Mouse (Mus musculus): ENCODE results near the gene Dennd1b.

Gene Dennd1b

GRCm38 (mm10) chr1:139192635-139193034 is 229.4 kb downstream of the Dennd1b start:
- no peak for DNase-seq (ENCODE audit: low spot score in 2 of 2)

GRCm38 (mm10) chr1:139194011-139194410 is 230.8 kb downstream of the Dennd1b start:
- DNase-seq (ENCODE audit: low spot score in 2 of 2) = no peak

GRCm38 (mm10) chr1:139194428-139195028 is 231.3 kb downstream of the Dennd1b start:
- no peak for DNase-seq (ENCODE audit: low spot score in 2 of 2)

GRCm38 (mm10) chr1:139203026-139203425 is 239.8 kb downstream of the Dennd1b start:
- DNase-seq (ENCODE audit: low spot score in 2 of 2) = no peak

GRCm38 (mm10) chr1:139206259-139206658 is 243.0 kb downstream of the Dennd1b start:
- DNase-seq (ENCODE audit: low spot score in 2 of 2) = no peak

GRCm38 (mm10) chr1:139209796-139210195 is 246.6 kb downstream of the Dennd1b start:
- DNase-seq (ENCODE audit: low spot score in 2 of 2) = no peak

- no peak for DNase-seq (ENCODE audit: low spot score in 2 of 2)
These were observed 247.3 kb downstream of the Dennd1b start for GRCm38 (mm10) chr1:139210505-139210904.

GRCm38 (mm10) chr1:139215311-139215710 is 252.1 kb downstream of the Dennd1b start:
- no peak for DNase-seq (ENCODE audit: low spot score in 2 of 2)

- no peak for DNase-seq (ENCODE audit: low spot score in 2 of 2)
These were observed 260.6 kb downstream of the Dennd1b start for GRCm38 (mm10) chr1:139223804-139224203.

- no peak for DNase-seq (ENCODE audit: low spot score in 2 of 2)
These were observed 261.2 kb downstream of the Dennd1b start for GRCm38 (mm10) chr1:139224309-139224949.
